Mouse (Mus musculus) mouse embryonic stem cell (cell line): Measurements from ENCODE around the gene Thsd7b.

ENCODE experiments used
- in situ Hi-C, 2 experiments: fragments of 300-500 bp; cut with MboI; formaldehyde crosslinking; loops; 1 replicate in 1 of 2; 3 replicates in 1 of 2; pipeline ENCODE4 v1.14.3; 2019 to 2020; ENCODE audit warnings: low sequenced_read_pairs in 2 of 2, low pct_unique_long_range_greater_than_20kb in 1 of 2, mixed read lengths in 1 of 2; ENCODE audit not compliant: unreplicated experiment in 1 of 2

Thsd7b gene

DNA sequence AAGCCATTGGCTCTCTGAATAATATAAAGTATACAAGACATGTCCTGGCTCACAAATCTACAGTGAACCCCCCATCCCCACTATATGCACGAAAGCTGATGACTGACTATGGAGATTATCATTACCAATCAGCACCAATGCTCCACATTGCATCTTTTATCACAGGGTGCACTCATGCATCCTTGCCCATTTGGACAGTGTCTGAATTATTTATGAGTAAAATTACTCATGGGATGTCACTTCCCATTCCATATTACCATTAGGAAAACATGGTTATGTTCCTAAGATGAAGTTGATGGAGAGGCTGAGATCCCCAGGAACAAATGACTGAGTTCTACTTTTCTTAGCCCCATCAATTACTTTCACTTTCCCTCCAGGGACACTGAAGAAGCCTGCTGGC is 220.8 kb downstream of the Thsd7b start:
- in situ Hi-C loops: no loop called here

- in situ Hi-C loops: no loop called here
Observed at GRCm38 (mm10) chr1:129501707-129502106, 228.6 kb downstream of the Thsd7b start.

- in situ Hi-C loops: no loop called here
Observed at GRCm38 (mm10) chr1:129516379-129516778, 243.3 kb downstream of the Thsd7b start.

- in situ Hi-C loops: no loop called here
Observed at GRCm38 (mm10) chr1:129519751-129520150, 246.6 kb downstream of the Thsd7b start.

DNA sequence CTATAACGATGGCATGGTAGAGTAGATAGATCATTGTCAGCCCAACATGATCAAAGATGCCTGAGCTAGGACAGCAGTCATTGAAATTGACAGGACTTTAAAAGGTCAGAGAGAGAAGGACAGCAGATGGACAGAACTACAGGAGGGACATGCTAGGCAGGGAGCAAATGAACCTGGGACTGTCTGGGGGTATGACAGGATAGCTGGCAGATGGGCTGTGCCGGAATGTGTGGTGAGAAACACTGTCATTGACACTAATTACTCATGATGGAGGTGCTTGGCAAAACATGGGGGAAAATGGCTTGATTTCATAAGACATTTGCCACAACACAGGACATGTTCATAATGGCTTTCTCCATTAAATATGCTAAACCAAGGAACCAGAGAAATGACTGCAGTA is 253.9 kb downstream of the Thsd7b start:
- in situ Hi-C loops: no loop called here

DNA sequence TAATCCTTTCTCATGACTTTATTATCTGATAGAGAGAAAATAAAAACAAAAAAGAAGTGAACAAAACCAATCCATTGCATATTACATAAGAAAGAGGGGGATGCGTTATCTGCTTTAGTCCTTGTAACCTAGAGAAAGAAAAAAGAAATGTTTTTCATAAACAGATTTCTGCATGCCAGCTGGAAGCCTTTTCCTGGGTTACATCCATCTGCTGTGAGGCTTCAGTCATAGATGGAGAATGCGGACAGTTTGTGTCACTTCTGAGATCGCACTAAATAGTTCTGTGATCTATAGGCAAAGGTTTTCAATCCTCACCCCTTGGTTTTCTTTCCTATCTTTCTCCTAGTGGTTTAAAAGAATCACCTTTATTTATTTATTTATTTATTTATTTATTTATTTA is 259.1 kb downstream of the Thsd7b start:
- in situ Hi-C loops: no loop called here

DNA sequence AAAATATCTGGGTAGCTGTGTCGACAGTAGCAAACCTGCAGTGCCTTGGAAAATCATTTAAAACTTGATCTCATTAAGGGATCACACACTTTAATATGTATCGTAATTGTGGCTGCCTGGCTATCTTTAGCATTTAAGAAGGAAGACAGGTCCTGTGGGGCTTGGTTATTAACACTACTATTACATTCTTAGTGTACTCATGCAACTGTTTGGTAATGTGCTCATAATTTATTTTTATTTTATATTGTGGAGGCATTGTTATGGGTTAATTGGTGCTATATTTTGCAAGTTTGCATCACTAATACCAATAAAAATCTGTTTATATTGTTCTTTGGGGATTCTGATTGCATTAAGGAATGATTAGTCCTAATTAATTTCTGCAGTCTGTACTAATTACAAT is 265.4 kb downstream of the Thsd7b start:
- in situ Hi-C loops: no loop called here

DNA sequence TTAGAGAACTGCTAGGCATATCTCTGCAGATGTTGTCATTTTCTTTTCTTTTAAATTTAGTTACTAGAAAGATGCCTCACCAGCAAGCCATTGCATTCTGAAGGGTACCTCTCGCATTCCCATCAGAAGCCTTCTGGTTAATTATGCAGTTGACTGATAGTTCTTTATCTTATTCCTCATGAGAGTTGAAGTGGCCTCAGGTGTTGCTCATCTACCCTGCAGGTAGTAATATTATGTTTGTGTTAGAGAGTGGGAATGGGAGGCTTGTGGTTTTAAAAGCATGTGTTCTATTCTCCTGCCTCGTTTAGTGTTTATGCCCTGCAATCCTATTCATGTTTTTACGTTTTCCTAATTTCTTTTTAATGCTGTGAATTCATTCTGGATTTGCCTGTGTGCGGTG is 265.9 kb downstream of the Thsd7b start:
- in situ Hi-C loops: no loop called here

DNA sequence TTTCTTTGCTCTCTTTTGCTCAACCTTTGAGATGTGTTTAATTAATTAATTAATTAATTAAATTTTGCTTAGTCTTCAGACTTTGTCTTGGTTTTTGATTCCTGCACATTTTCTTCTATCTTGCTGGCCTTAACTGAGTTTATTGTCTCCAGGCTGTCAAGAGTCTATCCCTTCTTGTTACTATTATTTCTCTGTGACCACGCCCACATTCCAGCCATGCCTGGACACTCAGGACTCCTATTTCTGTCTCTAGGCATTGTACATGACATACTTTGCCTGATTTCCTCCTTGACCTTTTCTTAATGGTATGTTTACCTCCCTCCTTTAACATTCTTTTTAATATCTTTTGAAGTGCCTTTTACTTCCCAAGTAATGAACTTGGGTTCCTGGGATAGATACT is 267.6 kb downstream of the Thsd7b start:
- in situ Hi-C loops: no loop called here

DNA sequence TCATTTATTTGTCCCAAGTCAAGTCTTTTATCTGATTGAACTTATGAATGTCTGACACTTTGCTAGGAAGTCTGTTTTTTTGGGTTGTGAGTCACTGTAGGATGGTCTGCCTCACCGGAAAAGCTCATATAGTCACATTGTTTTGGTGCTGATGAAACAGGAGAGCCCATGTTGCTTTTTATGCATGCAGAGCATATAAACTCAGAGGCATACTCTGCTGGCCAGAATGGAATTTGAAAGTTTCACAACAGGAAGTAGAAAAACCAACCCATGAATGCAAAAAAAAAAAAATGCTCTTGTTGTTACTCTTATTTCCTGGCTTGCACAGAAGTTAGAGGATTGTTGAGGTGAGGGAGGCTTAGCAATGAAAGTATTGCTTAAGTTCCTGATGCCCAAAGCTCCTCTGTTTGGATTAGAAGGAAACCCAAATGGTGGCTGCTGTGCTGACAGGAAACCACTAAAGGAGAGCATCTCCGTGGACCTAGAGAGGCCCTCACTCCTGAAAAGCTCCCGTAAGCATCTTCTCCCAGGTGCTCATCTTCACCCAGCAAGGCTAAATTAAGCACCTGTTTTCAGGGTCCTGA is 269.6 kb downstream of the Thsd7b start:
- in situ Hi-C loops: no loop called here

DNA sequence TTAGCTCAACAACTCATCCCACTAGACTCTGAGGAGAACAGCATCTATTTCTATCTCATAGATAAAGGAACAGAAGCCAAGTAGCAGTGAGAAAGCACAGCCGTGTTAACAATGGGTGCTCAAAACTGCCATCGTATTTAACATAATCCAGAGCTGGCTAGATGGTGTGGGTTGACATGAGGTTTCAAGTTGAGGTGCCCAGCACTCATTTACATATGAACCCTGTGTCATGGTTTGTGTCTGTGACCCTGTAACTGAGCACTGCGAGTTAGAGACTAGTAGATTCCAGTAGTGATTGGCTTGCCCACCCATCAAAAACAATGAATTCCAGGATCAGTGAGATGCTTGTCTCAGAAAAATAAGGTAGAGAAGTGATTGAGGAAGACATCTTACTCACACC is 270.1 kb downstream of the Thsd7b start:
- in situ Hi-C loops: no loop called here

- in situ Hi-C loops: no loop called here
Observed at GRCm38 (mm10) chr1:129558054-129558453, 285.0 kb downstream of the Thsd7b start.

DNA sequence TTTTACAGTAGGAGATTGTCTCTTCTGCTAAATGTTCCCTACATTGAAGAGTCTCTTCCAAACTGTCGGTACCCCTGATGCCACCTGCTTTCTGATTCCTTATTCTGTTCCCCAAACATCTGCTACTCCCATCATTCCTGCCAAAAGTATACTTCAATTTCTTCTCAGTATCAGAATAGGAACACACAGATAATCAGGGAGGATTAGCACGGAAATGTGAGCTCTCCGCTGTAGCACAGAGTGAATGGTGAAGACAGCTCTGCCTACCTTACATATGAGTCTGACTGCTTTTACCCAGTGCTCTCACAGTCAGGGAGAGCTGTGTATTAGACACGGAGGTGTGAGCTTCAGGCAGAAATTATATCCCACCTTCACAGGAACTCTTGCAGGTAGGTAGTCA is 286.0 kb downstream of the Thsd7b start:
- in situ Hi-C loops: no loop called here

DNA sequence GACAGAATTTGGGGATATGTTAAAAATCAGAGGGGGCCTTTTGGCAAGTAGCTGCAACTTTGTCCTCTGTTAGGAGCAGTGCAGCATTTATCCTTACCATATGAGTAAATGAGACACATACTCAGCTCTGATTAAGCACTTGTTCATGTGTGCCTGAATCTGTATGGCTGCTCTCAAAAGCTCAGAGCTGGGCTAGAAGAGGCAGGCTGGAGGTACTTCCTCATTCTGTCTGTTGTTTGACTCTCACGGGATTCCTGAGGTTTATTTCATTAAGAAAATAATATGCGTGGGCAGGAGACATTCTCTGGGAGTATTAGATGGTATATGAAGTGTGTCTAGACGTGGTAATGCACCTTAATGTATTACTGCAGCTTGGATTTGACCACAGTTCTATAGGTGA is 286.7 kb downstream of the Thsd7b start:
- in situ Hi-C loops: no loop called here

DNA sequence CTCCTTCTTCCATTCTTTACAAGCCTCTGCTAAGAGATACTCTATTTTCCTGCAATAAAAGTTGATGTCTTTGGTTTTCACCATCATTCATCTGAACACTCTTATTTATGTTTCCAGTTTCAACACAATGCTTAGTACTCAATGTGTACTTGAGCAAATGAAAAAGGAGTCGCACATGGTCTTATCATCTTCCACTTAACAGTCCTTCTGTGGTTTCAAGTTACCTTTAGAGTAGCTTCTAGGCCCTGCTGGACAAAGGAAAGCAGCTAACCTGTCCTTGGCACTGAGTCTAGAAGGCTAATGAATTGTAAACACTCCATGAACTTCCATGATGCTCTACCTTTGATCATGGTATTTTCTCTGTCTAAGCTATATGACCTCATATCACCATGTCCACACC is 289.6 kb downstream of the Thsd7b start:
- in situ Hi-C loops: no loop called here

- in situ Hi-C loops: no loop called here
Observed at GRCm38 (mm10) chr1:129570522-129570921, 297.4 kb downstream of the Thsd7b start.

GRCm38 (mm10) chr1:129579955-129580354 is 306.9 kb downstream of the Thsd7b start:
- in situ Hi-C loops: no loop called here

DNA sequence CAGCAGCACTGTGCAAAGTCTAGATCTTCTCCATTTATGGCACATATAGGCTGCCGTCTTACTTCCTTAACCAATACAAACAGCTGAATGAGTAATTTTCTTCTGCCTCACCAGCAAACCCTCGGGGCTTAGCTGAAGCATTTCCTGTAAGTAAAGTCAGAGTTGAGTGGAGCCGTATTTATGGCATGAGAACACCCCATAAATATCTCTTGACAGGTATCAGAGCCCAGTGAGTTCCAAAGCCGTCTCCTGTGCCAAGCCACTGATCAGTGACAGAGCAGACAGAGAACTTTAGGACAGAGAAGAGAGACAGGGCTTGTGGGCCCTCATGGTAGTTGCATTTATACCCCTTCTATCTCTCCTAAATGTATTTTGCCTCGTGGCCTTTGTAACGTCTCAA is 313.5 kb downstream of the Thsd7b start:
- in situ Hi-C loops: no loop called here

DNA sequence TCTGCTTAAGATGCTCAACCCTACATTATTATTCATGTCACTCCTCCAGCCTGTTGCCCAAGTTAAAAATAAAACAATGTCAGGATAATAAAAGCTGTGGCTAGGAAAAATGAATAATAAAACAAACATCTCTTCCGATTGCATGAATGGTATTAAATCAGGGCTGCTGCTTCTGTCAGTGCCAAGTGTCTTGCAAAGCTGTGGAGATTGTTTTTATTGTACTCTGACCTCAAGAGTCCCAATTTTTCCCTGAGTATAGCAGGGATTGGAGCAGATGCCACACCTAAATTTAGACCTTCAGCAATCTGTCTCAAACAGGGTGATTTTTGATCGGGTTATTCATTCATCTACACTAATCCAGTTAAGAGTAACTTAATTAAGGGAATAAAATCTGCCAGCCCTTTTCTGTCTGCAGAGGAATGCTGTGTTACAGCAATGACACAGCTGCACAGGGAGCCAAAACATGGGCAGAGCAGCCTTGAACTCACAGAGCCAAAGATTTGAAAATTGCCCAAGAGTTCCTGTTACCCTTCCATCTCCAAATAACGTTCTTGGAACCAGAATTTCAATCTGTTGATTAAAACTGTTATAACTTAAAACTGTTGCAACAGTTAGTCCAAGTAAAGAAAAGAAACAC is 316.4 kb downstream of the Thsd7b start:
- in situ Hi-C loops: no loop called here

GRCm38 (mm10) chr1:129595447-129595846 is 322.3 kb downstream of the Thsd7b start:
- in situ Hi-C loops: no loop called here

DNA sequence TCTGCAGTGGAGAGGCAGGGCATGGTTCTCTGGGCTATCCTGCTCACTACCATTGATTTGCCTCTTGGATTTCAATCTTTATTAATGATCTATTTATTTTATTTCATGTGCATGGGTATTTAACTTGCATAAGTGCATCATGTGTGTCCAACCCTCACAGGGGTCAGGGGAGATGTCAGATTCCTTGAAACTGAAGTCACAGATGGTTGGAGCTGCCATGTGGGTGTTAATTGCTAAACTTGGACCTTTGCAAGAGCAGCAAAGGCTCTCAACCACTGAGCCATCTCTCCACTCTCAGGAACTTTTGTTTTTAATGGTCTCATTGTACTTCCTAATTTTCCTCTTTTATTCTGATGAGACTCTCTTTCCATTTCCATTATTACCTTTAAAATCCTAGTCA is 327.8 kb downstream of the Thsd7b start:
- in situ Hi-C loops: no loop called here
